Mouse (Mus musculus) embryo, embryonic 10 days (tissue): ENCODE data around the gene Zfp28.
"Not testable (repeated sequence)": the region's sequence is repeated elsewhere in the genome, so short reads cannot be mapped to it uniquely, and the experiment has no call there.

Experiments
- DNase-seq: peaks from one replicate; pipeline ENCODE4 v3.0.0-alpha.2; 2015; ENCODE audit warnings: low spot score

Zfp28 gene

GRCm38 (mm10) chr7:6383044-6383455 is at the start of gene Zfp28:
Zfp28 (plus strand) TSS chr7:6383295.
- peak; percentile 96 for DNase-seq

GRCm38 (mm10) chr7:6339865-6340264 is 43.2 kb upstream of the Zfp28 start:
- no peak for DNase-seq

- DNase-seq: peak; percentile 88
Measured at GRCm38 (mm10) chr7:6343501-6344071, 39.5 kb upstream of the Zfp28 start, which contains the start of gene Gm3854. Gm3854 (plus strand) TSS chr7:6343759.

- no peak for DNase-seq
Measured at GRCm38 (mm10) chr7:6344124-6344523, 39.0 kb upstream of the Zfp28 start.

GRCm38 (mm10) chr7:6358121-6358520 is 25.0 kb upstream of the Zfp28 start:
- no peak for DNase-seq

GRCm38 (mm10) chr7:6358937-6359590 is 24.0 kb upstream of the Zfp28 start:
- peak; percentile 81 for DNase-seq

- DNase-seq: no peak
Measured at GRCm38 (mm10) chr7:6360477-6361060, 22.5 kb upstream of the Zfp28 start.

- DNase-seq: no peak
Measured at GRCm38 (mm10) chr7:6361756-6362155, 21.3 kb upstream of the Zfp28 start.

- peak; percentile 97 for DNase-seq
Measured at GRCm38 (mm10) chr7:6362268-6363046, 20.6 kb upstream of the Zfp28 start.

- DNase-seq: peak; percentile 96
Measured at GRCm38 (mm10) chr7:6363047-6363488, 20.0 kb upstream of the Zfp28 start, which contains the start of gene Zfp78. Zfp78 (plus strand) TSS chr7:6363280.

GRCm38 (mm10) chr7:6364761-6365160 is 18.3 kb upstream of the Zfp28 start:
- DNase-seq: no peak

GRCm38 (mm10) chr7:6367185-6367584 is 15.9 kb upstream of the Zfp28 start:
- DNase-seq: no peak

- DNase-seq: not testable (repeated sequence)
Measured at GRCm38 (mm10) chr7:6368146-6368545, 14.9 kb upstream of the Zfp28 start.

GRCm38 (mm10) chr7:6369460-6369859 is 13.6 kb upstream of the Zfp28 start:
- DNase-seq: no peak

GRCm38 (mm10) chr7:6372993-6373392 is 10.1 kb upstream of the Zfp28 start:
- DNase-seq: no peak

- no peak for DNase-seq
Measured at GRCm38 (mm10) chr7:6378441-6378840, 4.7 kb upstream of the Zfp28 start.

- DNase-seq: no peak
Measured at GRCm38 (mm10) chr7:6381431-6381830, 1.7 kb upstream of the Zfp28 start.

- no peak for DNase-seq
Measured at GRCm38 (mm10) chr7:6384011-6384410, 916 bp downstream of the Zfp28 start.

- DNase-seq: no peak
Measured at GRCm38 (mm10) chr7:6386995-6387394, 3.9 kb downstream of the Zfp28 start.

GRCm38 (mm10) chr7:6388971-6389370 is 5.9 kb downstream of the Zfp28 start:
- no peak for DNase-seq

GRCm38 (mm10) chr7:6389449-6389848 is 6.4 kb downstream of the Zfp28 start:
- no peak for DNase-seq
